Mouse (Mus musculus): ENCODE results near the gene Abcc4. TPM values are rescaled to one million over a fixed set of nuclear protein-coding genes. Genes with fewer than 3 reads are reported as not detected.

Gene Abcc4
- polyA plus RNA-seq, 1 experiment from 2014 or later, result 1.8 TPM

DNA sequence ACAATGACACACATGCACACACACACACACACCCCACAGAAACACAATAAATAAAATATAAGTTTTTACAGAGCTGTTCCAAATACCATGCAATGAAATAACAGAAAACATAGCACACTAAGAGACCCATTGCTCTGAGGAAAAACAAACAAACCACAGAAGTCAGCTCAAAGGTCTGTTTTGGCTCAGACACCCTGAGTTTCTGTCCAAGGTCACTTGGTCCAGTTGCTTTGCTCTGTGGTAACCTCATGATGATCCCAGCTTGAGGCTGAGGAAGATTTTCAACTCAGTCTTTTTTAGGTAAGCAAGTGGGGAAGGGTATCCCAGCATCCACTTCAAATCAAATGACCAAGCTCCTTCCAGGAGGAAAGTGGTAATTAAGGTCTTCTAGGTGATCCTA lies 4.9 kb upstream of the Abcc4 start:
- no peaks in the 10 kb centered on the region for H3K9me3 ChIP-seq (replicated peaks)
- no peak for ATAC-seq (ENCODE audit: insufficient read depth)
- peaks cover 40% of the 10 kb centered on the region for H3K27me3 ChIP-seq
- H3K9ac ChIP-seq, result no peak overlapping the region
- no peak overlapping the region for H3K4me3 ChIP-seq (replicated peaks)
- no peaks in the 10 kb centered on the region for H3K36me3 ChIP-seq (replicated peaks)
- H3K27ac ChIP-seq (replicated peaks), result no peak overlapping the region
- no peak overlapping the region for H3K4me2 ChIP-seq
- H3K4me1 ChIP-seq (replicated peaks), result peaks cover 32% of the 10 kb centered on the region

DNA sequence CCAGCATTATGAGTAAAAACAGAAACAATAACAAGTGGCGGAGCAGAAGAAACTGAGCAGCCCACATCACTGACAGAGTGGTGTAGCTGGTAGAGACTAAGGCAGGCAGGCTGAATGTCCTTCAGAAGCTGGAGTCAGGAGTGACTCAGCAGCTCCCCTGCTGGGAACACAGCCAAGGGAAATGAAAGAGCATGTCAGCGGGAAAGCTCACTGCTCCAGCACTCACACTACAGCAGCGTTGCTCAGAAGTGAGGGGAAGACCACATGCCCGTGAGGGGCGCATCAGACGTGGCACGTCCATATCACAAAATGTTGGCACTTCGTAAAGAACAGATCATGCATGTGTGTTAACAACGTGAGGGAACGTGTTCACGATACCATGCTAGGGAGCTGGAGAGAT lies 3.7 kb upstream of the Abcc4 start:
- peaks cover 41% of the 10 kb centered on the region for H3K27me3 ChIP-seq
- no peaks in the 10 kb centered on the region for H3K36me3 ChIP-seq (replicated peaks)
- no peak overlapping the region for H3K27ac ChIP-seq (replicated peaks)
- H3K9me3 ChIP-seq (replicated peaks), result no peaks in the 10 kb centered on the region
- ATAC-seq (ENCODE audit: insufficient read depth), result no peak
- peak overlapping the region; percentile 38; the same call in 1 of the 2 replicates for H3K4me2 ChIP-seq
- WGBS (ENCODE audit: insufficient replicate concordance), result 20% methylated on average over 11 of the region's 11 CpGs
- H3K9ac ChIP-seq, result no peak overlapping the region
- H3K4me3 ChIP-seq (replicated peaks), result no peak overlapping the region
- peaks cover 42% of the 10 kb centered on the region for H3K4me1 ChIP-seq (replicated peaks)

DNA sequence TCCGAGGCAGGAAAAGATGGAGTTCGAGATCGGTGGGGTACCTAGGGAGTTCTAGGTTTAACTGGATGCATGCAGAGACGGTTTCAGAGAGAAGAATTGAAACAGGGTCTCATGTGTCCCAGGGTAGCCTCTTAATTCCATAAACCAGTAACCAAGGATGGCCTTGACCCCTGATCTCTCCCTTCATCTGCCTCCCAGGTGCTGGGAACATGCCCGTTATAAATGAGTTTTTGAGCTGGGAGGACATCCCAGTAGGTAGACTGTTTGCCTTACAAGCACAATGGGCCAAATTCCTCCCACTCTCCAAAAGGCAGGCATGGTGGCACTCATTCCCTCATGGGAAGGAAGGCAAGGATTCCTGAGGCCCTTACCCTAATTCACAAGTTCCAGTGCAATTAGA lies 2.1 kb upstream of the Abcc4 start:
- peaks cover 32% of the 10 kb centered on the region for H3K27me3 ChIP-seq
- ATAC-seq (ENCODE audit: insufficient read depth), result no peak
- whole genome bisulfite sequencing (ENCODE audit: insufficient replicate concordance), result 75% methylated on average over 5 of the region's 5 CpGs

DNA sequence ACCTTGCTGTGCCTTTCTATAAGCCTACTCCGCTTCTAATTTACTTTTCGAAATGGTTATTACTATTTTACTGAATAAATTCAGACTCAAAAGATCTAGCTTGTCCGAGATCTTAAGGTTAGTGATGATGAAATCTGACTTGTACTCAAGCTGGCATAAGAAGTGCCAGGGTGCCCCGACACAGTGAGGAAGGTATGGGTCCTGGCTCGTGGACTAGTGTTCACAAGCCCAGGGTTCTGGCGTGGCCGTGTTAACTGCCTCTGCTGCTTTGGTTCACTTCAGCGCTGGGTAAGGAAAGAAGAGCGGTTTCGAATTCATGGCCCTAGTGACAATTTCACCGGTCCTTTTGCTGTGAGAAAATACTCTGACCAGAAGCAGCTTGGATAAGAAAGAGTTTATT lies 943 bp upstream of the Abcc4 start:
- Histone ChIP-seq H3K36me3 (replicated peaks) (no peaks in the 10 kb centered on the region), H3K4me2 (peak overlapping the region; percentile 99), H3K27ac (replicated peaks) (no peak overlapping the region), H3K4me1 (replicated peaks) (peaks cover 36% of the 10 kb centered on the region), H3K9ac (peak overlapping the region; percentile 67; the same call in 1 of the 2 replicates), H3K4me3 (replicated peaks) (peak overlapping the region; percentile 74), H3K9me3 (replicated peaks) (no peaks in the 10 kb centered on the region), H3K27me3 (peaks cover 26% of the 10 kb centered on the region)
- 79% methylated on average over 11 of the region's 11 CpGs for WGBS (ENCODE audit: insufficient replicate concordance)
- ATAC-seq (ENCODE audit: insufficient read depth), result no peak

More for the DNA sequence above, 2.1 kb upstream of the Abcc4 start:
- H3K9ac ChIP-seq, result no peak overlapping the region
- no peak overlapping the region for H3K4me3 ChIP-seq (replicated peaks)
- no peaks in the 10 kb centered on the region for H3K9me3 ChIP-seq (replicated peaks)
- no peaks in the 10 kb centered on the region for H3K36me3 ChIP-seq (replicated peaks)
- H3K4me1 ChIP-seq (replicated peaks), result peaks cover 36% of the 10 kb centered on the region
- no peak overlapping the region for H3K4me2 ChIP-seq
- no peak overlapping the region for H3K27ac ChIP-seq (replicated peaks)

DNA sequence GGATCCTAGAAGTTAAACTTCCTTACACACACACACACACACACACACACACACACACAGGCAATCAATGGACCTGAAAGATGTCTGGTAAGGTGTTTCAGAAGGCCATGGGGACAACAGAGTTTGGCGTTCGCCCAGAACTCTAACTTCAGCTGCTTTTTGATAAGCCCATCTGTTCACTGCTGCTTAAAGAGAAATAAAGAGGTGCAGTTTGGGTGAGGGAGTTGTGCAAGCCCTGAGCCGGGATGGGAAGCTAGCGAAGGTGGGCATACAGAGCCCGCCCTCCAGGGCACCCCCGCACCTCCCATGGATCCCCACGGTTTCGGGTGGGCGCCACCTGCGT lies 583 bp downstream of the Abcc4 start:
- H3K9ac ChIP-seq, result peak overlapping the region; percentile 67
- ATAC-seq (ENCODE audit: insufficient read depth), result peak; percentile 1; the same call in 1 of the 2 replicates
- peak overlapping the region; percentile 99 for H3K4me2 ChIP-seq
- H3K27me3 ChIP-seq, result peaks cover 23% of the 10 kb centered on the region
- H3K4me1 ChIP-seq (replicated peaks), result peaks cover 37% of the 10 kb centered on the region
- no peaks in the 10 kb centered on the region for H3K36me3 ChIP-seq (replicated peaks)
- WGBS (ENCODE audit: insufficient replicate concordance), result 2% methylated on average over 10 of the region's 10 CpGs
- H3K4me3 ChIP-seq (replicated peaks), result peak overlapping the region; percentile 74
- no peaks in the 10 kb centered on the region for H3K9me3 ChIP-seq (replicated peaks)
- H3K27ac ChIP-seq (replicated peaks), result peak overlapping the region; percentile 77

DNA sequence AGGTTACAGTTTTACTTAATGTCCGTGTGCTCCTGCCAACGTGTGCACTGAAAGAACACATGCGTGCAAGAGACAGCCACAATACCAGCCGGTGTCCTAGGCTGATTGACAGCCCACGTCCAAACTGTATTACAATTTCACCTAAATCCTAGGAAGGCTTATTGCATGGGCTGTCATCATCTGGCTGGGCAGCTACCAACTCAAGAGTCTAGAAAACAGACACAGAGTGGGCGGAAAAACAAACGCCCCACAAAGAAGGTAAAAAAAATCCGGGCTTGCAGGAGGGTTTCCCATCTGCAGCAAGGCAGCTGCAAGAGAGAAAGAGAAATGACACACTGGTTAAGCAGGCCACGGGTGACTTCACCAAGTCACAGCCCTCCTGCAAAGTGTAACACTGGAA lies 2.7 kb downstream of the Abcc4 start:
- peaks cover 23% of the 10 kb centered on the region for H3K27me3 ChIP-seq
- H3K4me1 ChIP-seq (replicated peaks), result peaks cover 41% of the 10 kb centered on the region
- no peaks in the 10 kb centered on the region for H3K9me3 ChIP-seq (replicated peaks)
- no peak overlapping the region for H3K4me3 ChIP-seq (replicated peaks)
- H3K9ac ChIP-seq, result no peak overlapping the region
- H3K27ac ChIP-seq (replicated peaks), result no peak overlapping the region
- H3K36me3 ChIP-seq (replicated peaks), result no peaks in the 10 kb centered on the region
- H3K4me2 ChIP-seq, result no peak overlapping the region
- no peak for ATAC-seq (ENCODE audit: insufficient read depth)
- WGBS (ENCODE audit: insufficient replicate concordance), result 72% methylated on average over 9 of the region's 9 CpGs

DNA sequence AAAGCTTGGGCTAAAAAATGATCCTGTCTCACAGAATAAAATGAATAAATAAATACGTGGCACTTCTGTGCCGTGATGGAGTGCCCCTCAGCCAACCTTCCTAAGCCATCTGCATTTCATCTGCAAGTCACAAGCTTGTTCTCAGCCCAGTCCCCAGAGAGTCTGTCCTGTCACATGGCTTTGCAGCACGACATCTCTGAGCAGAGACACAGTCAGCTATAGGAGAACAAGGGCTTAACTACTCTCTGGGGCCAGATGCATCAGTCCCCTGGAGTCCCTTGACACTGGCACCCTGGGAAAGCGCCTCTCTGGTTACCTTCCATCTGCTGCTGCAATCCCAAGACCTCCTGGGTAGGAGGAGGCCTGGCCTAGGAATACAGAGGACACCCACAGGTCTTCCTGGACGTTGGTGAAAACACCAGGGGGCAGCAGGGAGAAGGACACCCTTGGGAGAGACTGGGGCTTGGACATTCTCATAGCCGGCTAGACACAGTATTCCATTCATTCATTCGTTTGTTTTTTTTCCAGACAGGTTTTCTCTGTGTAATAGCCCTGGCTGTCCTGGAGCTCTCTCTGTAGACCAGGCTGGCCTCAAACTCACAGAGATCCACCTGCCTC lies 3.9 kb downstream of the Abcc4 start:
- H3K27ac ChIP-seq (replicated peaks), result no peak overlapping the region
- WGBS (ENCODE audit: insufficient replicate concordance), result 57% methylated on average over 7 of the region's 7 CpGs
- peaks cover 39% of the 10 kb centered on the region for H3K4me1 ChIP-seq (replicated peaks)
- no peaks in the 10 kb centered on the region for H3K36me3 ChIP-seq (replicated peaks)
- no peak overlapping the region for H3K9ac ChIP-seq
- no peak for ATAC-seq (ENCODE audit: insufficient read depth)
- no peaks in the 10 kb centered on the region for H3K9me3 ChIP-seq (replicated peaks)
- H3K4me3 ChIP-seq (replicated peaks), result no peak overlapping the region
- H3K27me3 ChIP-seq, result peaks cover 21% of the 10 kb centered on the region
- H3K4me2 ChIP-seq, result no peak overlapping the region

DNA sequence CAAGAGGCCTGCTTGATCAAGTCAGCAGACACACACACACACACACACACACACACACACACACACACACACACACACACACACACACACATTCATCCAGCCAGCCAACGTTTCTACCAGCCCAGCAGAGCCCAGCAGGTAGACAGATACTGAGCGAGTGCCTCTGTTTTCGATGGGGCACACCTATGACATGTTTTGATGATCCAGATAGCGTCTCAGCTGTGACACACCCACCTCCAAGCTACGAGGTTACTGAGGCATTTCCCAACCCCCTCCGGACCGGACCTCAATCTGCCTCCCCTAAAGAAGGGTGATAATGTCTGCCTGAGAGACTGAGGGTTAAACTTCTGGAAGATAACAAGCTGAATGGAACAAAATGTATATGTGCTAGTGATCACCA lies 5.4 kb downstream of the Abcc4 start:
- ATAC-seq (ENCODE audit: insufficient read depth), result no peak
- 28% methylated on average over 7 of the region's 7 CpGs for WGBS (ENCODE audit: insufficient replicate concordance)

DNA sequence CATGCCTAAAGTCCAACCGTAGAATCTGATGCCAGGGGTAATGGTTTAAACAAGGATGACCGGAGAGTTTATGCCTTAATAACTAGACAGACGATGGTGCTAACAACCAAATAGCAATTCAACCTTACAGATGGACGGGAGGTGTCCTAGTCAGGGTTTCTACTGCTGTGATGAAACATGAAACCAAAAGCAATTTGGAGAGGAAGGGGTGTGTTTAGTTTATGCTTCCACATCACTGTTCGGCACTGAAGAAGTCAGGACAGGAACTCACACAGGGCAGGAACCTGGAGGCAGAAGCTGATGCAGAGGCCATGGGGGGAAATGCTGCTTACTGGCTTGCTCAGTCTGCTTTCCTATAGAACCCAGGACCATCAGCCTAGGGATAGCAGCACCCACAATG lies 6.1 kb downstream of the Abcc4 start:
- ATAC-seq (ENCODE audit: insufficient read depth), result no peak
- no peak overlapping the region for H3K9ac ChIP-seq
- H3K27me3 ChIP-seq, result peaks cover 8% of the 10 kb centered on the region; the same call in 1 of the 2 replicates
- no peak overlapping the region for H3K4me3 ChIP-seq (replicated peaks)
- 0 out of 2 replicates have a peak, but pooled peaks cover 3% of the 10 kb centered on the region for H3K36me3 ChIP-seq (replicated peaks)
- H3K27ac ChIP-seq (replicated peaks), result no peak overlapping the region
- H3K9me3 ChIP-seq (replicated peaks), result no peaks in the 10 kb centered on the region
- H3K4me1 ChIP-seq (replicated peaks), result peaks cover 20% of the 10 kb centered on the region
- no peak overlapping the region for H3K4me2 ChIP-seq
- 63% methylated on average over 5 of the region's 5 CpGs for WGBS (ENCODE audit: insufficient replicate concordance)

More for the DNA sequence above, 5.4 kb downstream of the Abcc4 start:
- no peak overlapping the region for H3K4me3 ChIP-seq (replicated peaks)
- no peak overlapping the region for H3K27ac ChIP-seq (replicated peaks)
- H3K4me2 ChIP-seq, result no peak overlapping the region
- H3K4me1 ChIP-seq (replicated peaks), result peaks cover 26% of the 10 kb centered on the region
- no peaks in the 10 kb centered on the region for H3K9me3 ChIP-seq (replicated peaks)
- no peak overlapping the region for H3K9ac ChIP-seq
- H3K27me3 ChIP-seq, result peaks cover 10% of the 10 kb centered on the region; the same call in 1 of the 2 replicates
- H3K36me3 ChIP-seq (replicated peaks), result 0 out of 2 replicates have a peak, but pooled peaks cover 3% of the 10 kb centered on the region

DNA sequence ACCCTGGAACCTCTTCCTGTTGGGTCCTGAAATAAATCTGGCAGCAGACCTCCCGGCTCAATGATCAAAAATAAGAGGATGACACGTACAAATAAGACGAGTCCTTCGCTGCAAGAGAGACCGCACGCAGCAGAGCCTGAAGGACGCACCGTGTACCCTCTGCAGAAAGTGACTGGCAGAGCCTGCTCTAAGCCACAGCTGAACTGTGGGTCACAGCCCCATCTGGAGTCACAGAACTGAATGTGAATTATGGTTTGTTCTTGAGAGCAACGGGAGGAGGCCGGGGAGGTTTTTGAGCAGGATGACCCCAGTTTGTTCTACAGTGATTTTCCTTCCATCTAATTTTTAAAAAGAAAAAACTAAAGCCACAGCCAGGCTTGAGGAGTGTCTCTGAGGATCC lies 6.5 kb downstream of the Abcc4 start:
- Histone ChIP-seq H3K27ac (replicated peaks) (no peak overlapping the region), H3K9ac (no peak overlapping the region), H3K4me1 (replicated peaks) (peaks cover 20% of the 10 kb centered on the region), H3K27me3 (peaks cover 6% of the 10 kb centered on the region; the same call in 1 of the 2 replicates), H3K4me3 (replicated peaks) (no peak overlapping the region), H3K9me3 (replicated peaks) (no peaks in the 10 kb centered on the region), H3K4me2 (no peak overlapping the region), H3K36me3 (replicated peaks) (0 out of 2 replicates have a peak, but pooled peaks cover 3% of the 10 kb centered on the region)
- ATAC-seq (ENCODE audit: insufficient read depth), result no peak
- 79% methylated on average over 10 of the region's 10 CpGs for WGBS (ENCODE audit: insufficient replicate concordance)

DNA sequence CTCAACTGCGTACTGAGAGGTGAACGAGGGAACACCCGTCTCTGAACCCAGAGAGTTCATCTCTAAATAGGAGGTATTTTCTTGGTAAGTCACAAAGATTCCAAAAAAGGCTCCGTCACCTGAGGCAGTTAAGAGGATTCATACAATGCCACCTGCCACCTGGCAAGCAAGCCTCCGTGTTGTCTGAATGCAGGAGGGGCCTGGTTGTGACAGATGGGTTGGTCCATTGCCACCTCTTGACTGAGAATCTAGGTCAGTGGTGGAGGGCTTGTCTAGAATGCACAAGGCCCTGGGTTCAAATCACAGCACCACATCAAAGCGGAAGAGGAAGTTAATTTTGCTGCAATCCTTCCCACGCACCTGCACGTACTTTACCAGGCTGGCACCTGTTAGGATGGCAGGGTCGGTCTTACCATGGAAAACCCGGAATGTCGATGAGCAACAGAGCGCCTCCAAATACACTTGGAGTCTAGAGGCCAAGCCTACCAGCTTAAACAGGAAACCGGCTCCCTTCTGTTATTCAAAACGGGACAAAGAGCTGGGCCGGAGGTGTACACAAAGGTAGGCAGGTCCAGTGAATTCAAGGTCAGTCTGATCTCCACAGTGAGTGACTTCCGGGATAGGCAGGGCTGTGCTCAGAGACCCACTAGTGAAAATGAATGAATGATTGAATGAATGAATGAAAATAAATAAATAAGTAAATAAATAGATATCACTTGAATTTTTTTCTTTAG lies 9.3 kb downstream of the Abcc4 start:
- Histone ChIP-seq H3K4me1 (replicated peaks) (peaks cover 25% of the 10 kb centered on the region), H3K27ac (replicated peaks) (no peak overlapping the region), H3K4me2 (no peak overlapping the region), H3K4me3 (replicated peaks) (no peak overlapping the region), H3K36me3 (replicated peaks) (0 out of 2 replicates have a peak, but pooled peaks cover 3% of the 10 kb centered on the region), H3K9me3 (replicated peaks) (no peaks in the 10 kb centered on the region), H3K27me3 (no peaks in the 10 kb centered on the region), H3K9ac (no peak overlapping the region)
- 83% methylated on average over 16 of the region's 16 CpGs for WGBS (ENCODE audit: insufficient replicate concordance)
- ATAC-seq (ENCODE audit: insufficient read depth), result no peak

All from liver, embryonic 15.5 days (tissue).